Mouse (Mus musculus): ENCODE results near the gene Nxnl1. TPM values are rescaled to one million over a fixed set of nuclear protein-coding genes. Genes with fewer than 3 reads are reported as not detected.

Gene Nxnl1
- polyA plus RNA-seq, 1 experiment from 2014 or later, result not detected

- ATAC-seq (ENCODE audit: low FRiP score, low read depth), result no peak
- Histone ChIP-seq H3K27me3 (peaks cover 18% of the 10 kb centered on the region), H3K9ac (peak overlapping the region; percentile 35; the same call in 1 of the 2 replicates), H3K36me3 (peaks cover 27% of the 10 kb centered on the region), H3K4me1 (peaks cover 32% of the 10 kb centered on the region), H3K9me3 (no peaks in the 10 kb centered on the region), H3K27ac (no peak overlapping the region), H3K4me2 (replicated peaks) (peak overlapping the region; percentile 35; the same call in 1 of the 2 replicates), H3K4me3 (no peak overlapping the region)
- 61% methylated on average over 6 of the region's 6 CpGs for WGBS
Observed at GRCm38 (mm10) chr8:71596384-71596783, 30.0 kb upstream of the Nxnl1 start.

- Histone ChIP-seq H3K9ac (peak overlapping the region; percentile 35; the same call in 1 of the 2 replicates), H3K36me3 (peaks cover 27% of the 10 kb centered on the region), H3K27me3 (peaks cover 13% of the 10 kb centered on the region), H3K9me3 (no peaks in the 10 kb centered on the region), H3K27ac (no peak overlapping the region), H3K4me1 (peaks cover 37% of the 10 kb centered on the region), H3K4me2 (replicated peaks) (peak overlapping the region; percentile 35; the same call in 1 of the 2 replicates), H3K4me3 (peak overlapping the region; percentile 5; the same call in 1 of the 2 replicates)
- WGBS, result 6% methylated on average over 27 of the region's 27 CpGs
- peak; percentile 12; the same call in 1 of the 2 replicates for ATAC-seq (ENCODE audit: low FRiP score, low read depth)
Observed at GRCm38 (mm10) chr8:71595862-71596261, 29.5 kb upstream of the Nxnl1 start.

DNA sequence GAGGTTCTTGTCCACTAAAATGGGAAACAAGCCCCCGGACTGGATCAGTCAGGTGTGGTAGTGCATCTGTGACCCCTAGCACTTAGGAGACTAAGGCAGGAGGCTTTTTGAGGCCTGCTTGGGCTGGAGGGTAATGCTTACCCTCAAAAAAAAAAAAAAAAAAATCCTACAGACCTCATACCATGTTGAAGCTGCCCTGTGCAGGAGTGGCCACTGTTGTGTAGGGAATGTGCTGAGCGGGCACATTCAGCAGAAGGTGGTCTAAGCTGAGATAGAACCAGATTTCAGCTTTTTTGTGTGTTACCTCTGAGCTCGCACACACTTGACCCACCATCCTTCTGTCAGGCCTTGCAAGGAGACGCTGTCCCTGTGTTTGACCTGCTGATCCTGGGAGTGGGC, 27.9 kb upstream of the Nxnl1 start:
- H3K36me3 ChIP-seq, result peaks cover 24% of the 10 kb centered on the region

GRCm38 (mm10) chr8:71593556-71594323, 27.3 kb upstream of the Nxnl1 start:
- H3K4me3 ChIP-seq, result 0 out of 2 replicates have a peak overlapping the region, but pooled peaks have one; percentile 1
- ATAC-seq (ENCODE audit: low FRiP score, low read depth), result no peak

More for the DNA sequence above, 27.9 kb upstream of the Nxnl1 start:
- Histone ChIP-seq H3K27me3 (no peaks in the 10 kb centered on the region), H3K9ac (no peak overlapping the region), H3K27ac (no peak overlapping the region), H3K4me1 (peaks cover 40% of the 10 kb centered on the region), H3K9me3 (no peaks in the 10 kb centered on the region), H3K4me2 (replicated peaks) (no peak overlapping the region), H3K4me3 (no peak overlapping the region)
- ATAC-seq (ENCODE audit: low FRiP score, low read depth), result no peak
- 94% methylated on average over 4 of the region's 4 CpGs for WGBS

GRCm38 (mm10) chr8:71592374-71593170, 26.2 kb upstream of the Nxnl1 start:
- ATAC-seq (ENCODE audit: low FRiP score, low read depth), result peak; percentile 68

More at GRCm38 (mm10) chr8:71593556-71594323, 27.3 kb upstream of the Nxnl1 start:
- WGBS, result 93% methylated on average over 8 of the region's 8 CpGs
- Histone ChIP-seq H3K36me3 (peaks cover 21% of the 10 kb centered on the region), H3K4me2 (replicated peaks) (peak overlapping the region; percentile 99; the same call in 1 of the 2 replicates), H3K4me1 (peaks cover 40% of the 10 kb centered on the region), H3K9me3 (no peaks in the 10 kb centered on the region), H3K9ac (0 out of 2 replicates have a peak overlapping the region, but pooled peaks have one; percentile 35), H3K27ac (no peak overlapping the region), H3K27me3 (no peaks in the 10 kb centered on the region)

DNA sequence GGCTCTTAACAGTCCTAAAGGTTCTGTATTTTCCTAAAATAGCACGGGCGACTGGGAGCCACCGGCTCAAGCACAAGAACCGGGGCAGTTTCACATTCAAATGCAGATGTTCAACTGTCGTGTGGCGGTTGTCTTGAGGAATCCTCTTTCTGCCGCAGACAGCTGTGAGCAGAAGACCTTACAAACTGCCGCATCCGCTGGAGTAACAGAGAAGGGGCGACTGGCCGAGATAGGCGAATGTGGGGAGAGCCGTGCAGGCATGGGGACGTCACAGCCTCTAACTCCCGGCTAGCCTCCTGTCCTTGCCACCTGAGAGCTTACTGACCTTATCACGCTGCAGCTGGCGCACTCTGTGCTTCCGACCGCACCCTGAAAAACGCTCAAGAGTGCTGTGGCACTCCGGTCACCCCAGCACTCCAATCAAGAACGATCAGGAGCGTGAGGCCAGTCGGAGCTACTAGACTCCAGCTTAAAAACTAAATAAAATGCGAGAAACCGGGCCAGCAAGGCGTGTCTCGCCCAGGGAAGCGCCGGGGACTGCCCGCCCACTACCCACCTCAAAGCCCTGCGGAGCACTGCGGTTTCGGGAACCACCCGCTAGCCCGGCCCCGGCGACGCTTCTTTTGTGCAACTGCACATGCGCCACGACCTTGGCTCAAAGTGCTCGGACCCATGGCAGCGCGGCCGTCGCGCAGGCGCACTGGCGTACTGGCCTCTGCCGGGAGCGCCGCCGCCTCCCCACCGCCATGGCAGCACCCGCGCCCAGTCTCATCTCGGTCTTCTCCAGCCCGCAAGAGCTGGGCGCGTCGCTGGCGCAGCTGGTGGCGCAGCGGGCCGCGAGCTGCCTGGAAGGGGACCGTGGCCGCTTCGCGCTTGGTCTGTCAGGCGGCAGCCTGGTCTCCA, 25.3 kb upstream of the Nxnl1 start, which contains the start of gene Pgls:
Pgls (plus strand) TSS at position 706 of the 903 bp plus-strand sequence.
- ATAC-seq (ENCODE audit: low FRiP score, low read depth), result peak; percentile 88

More at GRCm38 (mm10) chr8:71592374-71593170, 26.2 kb upstream of the Nxnl1 start:
- Histone ChIP-seq H3K9ac (peak overlapping the region; percentile 95), H3K4me3 (peak overlapping the region; percentile 88), H3K36me3 (peaks cover 21% of the 10 kb centered on the region), H3K4me1 (peaks cover 40% of the 10 kb centered on the region), H3K27me3 (no peaks in the 10 kb centered on the region), H3K9me3 (no peaks in the 10 kb centered on the region), H3K27ac (peak overlapping the region; percentile 96), H3K4me2 (replicated peaks) (peak overlapping the region; percentile 99)
- 5% methylated on average over 60 of the region's 60 CpGs for whole genome bisulfite sequencing

GRCm38 (mm10) chr8:71591017-71591416, 24.6 kb upstream of the Nxnl1 start:
- peaks cover 35% of the 10 kb centered on the region for H3K4me1 ChIP-seq
- no peak for ATAC-seq (ENCODE audit: low FRiP score, low read depth)
- peaks cover 32% of the 10 kb centered on the region for H3K36me3 ChIP-seq
- H3K9me3 ChIP-seq, result no peaks in the 10 kb centered on the region
- WGBS, result 22% methylated on average over 5 of the region's 5 CpGs
- H3K27ac ChIP-seq, result no peak overlapping the region; the same call in 1 of the 2 replicates
- H3K9ac ChIP-seq, result peak overlapping the region; percentile 95
- H3K27me3 ChIP-seq, result no peaks in the 10 kb centered on the region
- H3K4me2 ChIP-seq (replicated peaks), result peak overlapping the region; percentile 99
- H3K4me3 ChIP-seq, result peak overlapping the region; percentile 88

More for the DNA sequence above, 25.3 kb upstream of the Nxnl1 start, which contains the start of gene Pgls:
- peak within 1 kb of the TSS; percentile 96 for H3K27ac ChIP-seq
- H3K4me1 ChIP-seq, result peaks cover 40% of the 10 kb centered on the region
- peak within 1 kb of the TSS; percentile 99 for H3K4me2 ChIP-seq (replicated peaks)
- H3K9me3 ChIP-seq, result no peaks in the 10 kb centered on the region
- H3K27me3 ChIP-seq, result no peaks in the 10 kb centered on the region
- WGBS, result under 1% methylated on average over 71 of the region's 71 CpGs
- H3K9ac ChIP-seq, result peak within 1 kb of the TSS; percentile 95
- H3K4me3 ChIP-seq, result peak within 1 kb of the TSS; percentile 88
- peaks cover 26% of the 10 kb centered on the region for H3K36me3 ChIP-seq

GRCm38 (mm10) chr8:71588762-71589161, 22.4 kb upstream of the Nxnl1 start:
- Histone ChIP-seq H3K4me2 (replicated peaks) (no peak overlapping the region), H3K9ac (no peak overlapping the region), H3K27me3 (no peaks in the 10 kb centered on the region), H3K27ac (no peak overlapping the region), H3K4me3 (no peak overlapping the region), H3K4me1 (peaks cover 21% of the 10 kb centered on the region), H3K36me3 (peaks cover 39% of the 10 kb centered on the region), H3K9me3 (no peaks in the 10 kb centered on the region)
- 79% methylated on average over 3 of the region's 3 CpGs for WGBS
- no peak for ATAC-seq (ENCODE audit: low FRiP score, low read depth)

GRCm38 (mm10) chr8:71586891-71587290, 20.5 kb upstream of the Nxnl1 start:
- H3K9me3 ChIP-seq, result no peaks in the 10 kb centered on the region
- peaks cover 38% of the 10 kb centered on the region for H3K36me3 ChIP-seq
- H3K27me3 ChIP-seq, result no peaks in the 10 kb centered on the region
- H3K9ac ChIP-seq, result no peak overlapping the region
- H3K4me2 ChIP-seq (replicated peaks), result no peak overlapping the region
- no peak overlapping the region for H3K27ac ChIP-seq
- H3K4me3 ChIP-seq, result no peak overlapping the region
- 79% methylated on average over 2 of the region's 2 CpGs for WGBS
- no peak for ATAC-seq (ENCODE audit: low FRiP score, low read depth)
- peaks cover 10% of the 10 kb centered on the region for H3K4me1 ChIP-seq

DNA sequence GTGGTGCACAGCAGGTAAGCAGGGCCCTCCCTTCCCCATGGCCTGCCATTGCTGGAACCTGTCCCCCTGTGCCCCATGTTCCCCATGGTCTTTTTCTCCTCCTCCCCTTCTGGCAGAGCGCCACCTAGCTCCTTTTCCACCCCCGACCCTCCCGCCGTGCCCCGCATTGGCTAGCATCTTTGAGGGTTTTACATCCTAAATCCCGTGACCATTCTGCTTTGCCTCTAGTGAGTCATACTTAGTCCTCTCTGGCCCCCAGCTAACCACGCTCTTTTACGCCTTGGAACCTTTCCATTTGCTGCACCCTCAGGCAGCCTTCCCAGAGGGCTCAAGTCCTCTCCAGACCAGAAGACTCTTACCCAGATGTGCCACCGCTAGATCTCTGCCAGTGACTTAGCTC, 13.8 kb upstream of the Nxnl1 start:
- Histone ChIP-seq H3K9me3 (no peaks in the 10 kb centered on the region), H3K4me2 (replicated peaks) (no peak overlapping the region), H3K4me3 (no peak overlapping the region), H3K9ac (no peak overlapping the region), H3K27me3 (no peaks in the 10 kb centered on the region), H3K36me3 (peaks cover 37% of the 10 kb centered on the region), H3K4me1 (no peaks in the 10 kb centered on the region), H3K27ac (no peak overlapping the region)
- no peak for ATAC-seq (ENCODE audit: low FRiP score, low read depth)
- 32% methylated on average over 9 of the region's 9 CpGs for WGBS

- no peaks in the 10 kb centered on the region for H3K9me3 ChIP-seq
- no peak overlapping the region for H3K27ac ChIP-seq
- H3K9ac ChIP-seq, result no peak overlapping the region
- no peaks in the 10 kb centered on the region for H3K4me1 ChIP-seq
- no peaks in the 10 kb centered on the region for H3K27me3 ChIP-seq
- 84% methylated on average over 14 of the region's 14 CpGs for WGBS
- no peak overlapping the region for H3K4me2 ChIP-seq (replicated peaks)
- H3K4me3 ChIP-seq, result no peak overlapping the region
- no peak for ATAC-seq (ENCODE audit: low FRiP score, low read depth)
- peaks cover 30% of the 10 kb centered on the region for H3K36me3 ChIP-seq
Observed at GRCm38 (mm10) chr8:71579476-71579875, 13.1 kb upstream of the Nxnl1 start.
